Mouse (Mus musculus): ENCODE data around the gene 1110032A03Rik. TPM values are rescaled to one million over a fixed set of nuclear protein-coding genes. Genes with fewer than 3 reads are reported as not detected.

The 1110032A03Rik gene
- polyA plus RNA-seq, 1 experiment, result 4.8 TPM

- TF ChIP-seq USF1 (IDR thresholded peaks at IDR 0.05; ENCODE audit: low read depth) (no peak), MYOG (IDR thresholded peaks at IDR 0.05; ENCODE audit: control insufficient read depth, extremely low read depth, insufficient read length) (no peak), CEBPB (IDR thresholded peaks at IDR 0.05; ENCODE audit: low read depth) (no peak), FOSL1 (IDR thresholded peaks at IDR 0.05; ENCODE audit: insufficient read depth, low read length, poor library complexity, severe bottlenecking) (no peak), MYOD1 (IDR thresholded peaks at IDR 0.05; ENCODE audit: control insufficient read depth, insufficient read length, low read depth) (no peak), MAX (IDR thresholded peaks at IDR 0.05) (no peak), CTCF (IDR thresholded peaks at IDR 0.05; ENCODE audit: control insufficient read depth, insufficient read depth, insufficient read length) (no peak)
- Histone ChIP-seq H3K4me3 (ENCODE audit: insufficient read depth, poor library complexity, severe bottlenecking) (no peak overlapping the region), H3K79me3 (ENCODE audit: low read depth) (no peaks in the 10 kb centered on the region), H3ac (ENCODE audit: control insufficient read depth, insufficient read length, low read depth) (no peak overlapping the region), H3K36me3 (ENCODE audit: control insufficient read depth, insufficient read depth) (no peaks in the 10 kb centered on the region), H3K27me3 (ENCODE audit: control insufficient read depth, insufficient read depth, insufficient read length) (no peaks in the 10 kb centered on the region), H3K79me2 (ENCODE audit: control insufficient read depth, insufficient read depth) (no peaks in the 10 kb centered on the region)
Measured at GRCm38 (mm10) chr9:50722451-50722911, 52.8 kb downstream of the 1110032A03Rik start.

- H3K79me3 ChIP-seq (ENCODE audit: low read depth), result no peaks in the 10 kb centered on the region
- no peaks in the 10 kb centered on the region for H3K79me2 ChIP-seq (ENCODE audit: control insufficient read depth, insufficient read depth)
- H3K4me3 ChIP-seq (ENCODE audit: insufficient read depth, poor library complexity, severe bottlenecking), result no peak overlapping the region
- TF ChIP-seq CEBPB (IDR thresholded peaks at IDR 0.05; ENCODE audit: low read depth) (no peak), MAX (IDR thresholded peaks at IDR 0.05) (no peak), USF1 (IDR thresholded peaks at IDR 0.05; ENCODE audit: low read depth) (no peak), MYOG (IDR thresholded peaks at IDR 0.05; ENCODE audit: control insufficient read depth, extremely low read depth, insufficient read length) (no peak), CTCF (IDR thresholded peaks at IDR 0.05; ENCODE audit: control insufficient read depth, insufficient read depth, insufficient read length) (no peak), FOSL1 (IDR thresholded peaks at IDR 0.05; ENCODE audit: insufficient read depth, low read length, poor library complexity, severe bottlenecking) (no peak), MYOD1 (IDR thresholded peaks at IDR 0.05; ENCODE audit: control insufficient read depth, insufficient read length, low read depth) (no peak)
- no peaks in the 10 kb centered on the region for H3K27me3 ChIP-seq (ENCODE audit: control insufficient read depth, insufficient read depth, insufficient read length)
- no peak overlapping the region for H3ac ChIP-seq (ENCODE audit: control insufficient read depth, insufficient read length, low read depth)
- H3K36me3 ChIP-seq (ENCODE audit: control insufficient read depth, insufficient read depth), result no peaks in the 10 kb centered on the region
Measured at GRCm38 (mm10) chr9:50721061-50721460, 54.3 kb downstream of the 1110032A03Rik start.

DNA sequence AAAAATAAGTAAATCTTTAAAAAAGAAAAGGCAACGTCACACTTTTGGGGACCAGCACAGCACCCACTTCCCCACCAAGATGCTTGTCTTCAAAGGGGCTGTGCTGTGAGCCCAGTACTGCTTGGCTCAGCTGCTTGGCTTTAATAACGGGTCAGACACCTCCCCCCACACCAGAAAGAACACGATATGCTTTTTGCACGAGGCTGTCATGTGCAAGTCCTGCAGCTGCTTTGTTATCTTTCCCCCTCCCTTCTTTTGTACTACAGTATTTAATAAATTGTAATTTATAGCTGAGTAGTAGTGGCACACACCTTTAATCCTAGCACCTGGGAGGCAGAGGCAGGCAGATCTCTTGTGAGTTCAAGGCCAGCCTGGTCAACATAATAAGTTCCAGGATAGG, 56.4 kb downstream of the 1110032A03Rik start:
- Histone ChIP-seq H3K36me3 (ENCODE audit: control insufficient read depth, insufficient read depth) (no peaks in the 10 kb centered on the region), H3ac (ENCODE audit: control insufficient read depth, insufficient read length, low read depth) (no peak overlapping the region)
- TF ChIP-seq MAX (IDR thresholded peaks at IDR 0.05), result no peak
- TF ChIP-seq CEBPB (IDR thresholded peaks at IDR 0.05; ENCODE audit: low read depth), result no peak
- TF ChIP-seq USF1 (IDR thresholded peaks at IDR 0.05; ENCODE audit: low read depth), result no peak
- no peak for TF ChIP-seq MYOD1 (IDR thresholded peaks at IDR 0.05; ENCODE audit: control insufficient read depth, insufficient read length, low read depth)
- TF ChIP-seq CTCF (IDR thresholded peaks at IDR 0.05; ENCODE audit: control insufficient read depth, insufficient read depth, insufficient read length), result no peak

GRCm38 (mm10) chr9:50714188-50714587, 61.1 kb downstream of the 1110032A03Rik start:
- no peak for TF ChIP-seq MAX (IDR thresholded peaks at IDR 0.05)
- TF ChIP-seq CTCF (IDR thresholded peaks at IDR 0.05; ENCODE audit: control insufficient read depth, insufficient read depth, insufficient read length), result no peak
- no peak for TF ChIP-seq MYOD1 (IDR thresholded peaks at IDR 0.05; ENCODE audit: control insufficient read depth, insufficient read length, low read depth)
- no peak for TF ChIP-seq USF1 (IDR thresholded peaks at IDR 0.05; ENCODE audit: low read depth)
- no peak for TF ChIP-seq CEBPB (IDR thresholded peaks at IDR 0.05; ENCODE audit: low read depth)
- TF ChIP-seq FOSL1 (IDR thresholded peaks at IDR 0.05; ENCODE audit: insufficient read depth, low read length, poor library complexity, severe bottlenecking), result no peak
- TF ChIP-seq MYOG (IDR thresholded peaks at IDR 0.05; ENCODE audit: control insufficient read depth, extremely low read depth, insufficient read length), result no peak
- Histone ChIP-seq H3K4me3 (ENCODE audit: insufficient read depth, poor library complexity, severe bottlenecking) (no peak overlapping the region), H3ac (ENCODE audit: control insufficient read depth, insufficient read length, low read depth) (no peak overlapping the region), H3K36me3 (ENCODE audit: control insufficient read depth, insufficient read depth) (no peaks in the 10 kb centered on the region), H3K79me2 (ENCODE audit: control insufficient read depth, insufficient read depth) (no peaks in the 10 kb centered on the region), H3K27me3 (ENCODE audit: control insufficient read depth, insufficient read depth, insufficient read length) (no peaks in the 10 kb centered on the region), H3K79me3 (ENCODE audit: low read depth) (no peaks in the 10 kb centered on the region)

More for the DNA sequence above, 56.4 kb downstream of the 1110032A03Rik start:
- Histone ChIP-seq H3K79me3 (ENCODE audit: low read depth) (no peaks in the 10 kb centered on the region), H3K27me3 (ENCODE audit: control insufficient read depth, insufficient read depth, insufficient read length) (no peaks in the 10 kb centered on the region), H3K79me2 (ENCODE audit: control insufficient read depth, insufficient read depth) (no peaks in the 10 kb centered on the region), H3K4me3 (ENCODE audit: insufficient read depth, poor library complexity, severe bottlenecking) (no peak overlapping the region)

Other genes starting within 250 kb of the 1110032A03Rik start
- 11.0 TPM for gene Pts, start 246.8 kb downstream of the 1110032A03Rik start, polyA plus RNA-seq (2012; fragmentation: generic; extraction: Trizol)
- gene Il18, start 220.7 kb downstream of the 1110032A03Rik start, polyA plus RNA-seq (2012; fragmentation: generic; extraction: Trizol), result 0.81 TPM
- 0.02 TPM for gene Bco2, start 220.3 kb downstream of the 1110032A03Rik start, polyA plus RNA-seq (2012; fragmentation: generic; extraction: Trizol)
- not detected for gene Tex12, start 214.2 kb downstream of the 1110032A03Rik start, polyA plus RNA-seq (2012; fragmentation: generic; extraction: Trizol)
- 244 TPM for gene Sdhd, start 171.7 kb downstream of the 1110032A03Rik start, polyA plus RNA-seq (2012; fragmentation: generic; extraction: Trizol)
- 195 TPM for gene Timm8b, start 171.6 kb downstream of the 1110032A03Rik start, polyA plus RNA-seq (2012; fragmentation: generic; extraction: Trizol)
- 2.5 TPM for gene Pih1d2, start 158.2 kb downstream of the 1110032A03Rik start, polyA plus RNA-seq (2012; fragmentation: generic; extraction: Trizol)
- gene Nkapd1, start 158.1 kb downstream of the 1110032A03Rik start, polyA plus RNA-seq (2012; fragmentation: generic; extraction: Trizol), result 3.6 TPM
- 42.1 TPM for gene Dlat, start 115.7 kb downstream of the 1110032A03Rik start, polyA plus RNA-seq (2012; fragmentation: generic; extraction: Trizol)
- gene Dixdc1, start 36.0 kb downstream of the 1110032A03Rik start, polyA plus RNA-seq (2012; fragmentation: generic; extraction: Trizol), result 1.2 TPM
- 1.3 TPM for gene 2310030G06Rik, start 29.0 kb downstream of the 1110032A03Rik start, polyA plus RNA-seq (2012; fragmentation: generic; extraction: Trizol)
- gene Cryab, start 24.2 kb downstream of the 1110032A03Rik start, polyA plus RNA-seq (2012; fragmentation: generic; extraction: Trizol), result 224 TPM
- 36.4 TPM for gene Hspb2, start 23.2 kb downstream of the 1110032A03Rik start, polyA plus RNA-seq (2012; fragmentation: generic; extraction: Trizol)
- 4.4 TPM for gene Fdxacb1, start 7.3 kb downstream of the 1110032A03Rik start, polyA plus RNA-seq (2012; fragmentation: generic; extraction: Trizol)
- gene Alg9, start 501 bp downstream of the 1110032A03Rik start, polyA plus RNA-seq (2012; fragmentation: generic; extraction: Trizol), result 23.0 TPM
- gene Ppp2r1b, start 69.8 kb upstream of the 1110032A03Rik start, polyA plus RNA-seq (2012; fragmentation: generic; extraction: Trizol), result 26.7 TPM
- gene Sik2, start 233.6 kb upstream of the 1110032A03Rik start, polyA plus RNA-seq (2012; fragmentation: generic; extraction: Trizol), result 9.1 TPM